Mouse (Mus musculus) embryonic facial prominence, embryonic 14.5 days (tissue): ENCODE data around the gene Mmp19. TPM values are rescaled to one million over a fixed set of nuclear protein-coding genes. Genes with fewer than 3 reads are reported as not detected.

ENCODE experiments used
- ATAC-seq: fragments of 200-750 bp; cut with Nextera tagmentation; 2 replicates; pipeline ENCODE4 v1.8.0; 2017; ENCODE audit warnings: low read depth, moderate number of reproducible peaks, moderate TSS enrichment
- DNase-seq: peaks from one replicate; pipeline ENCODE4 v3.0.0-alpha.2; 2015; ENCODE audit warnings: low spot score
- H3K27ac ChIP-seq: fragments of 300-500 bp; sonication (generic); replicated peaks from 2 replicates; pipeline ENCODE4 v1.5.1; 2014; ENCODE audit warnings: low read depth, mild to moderate bottlenecking, low read length, moderate library complexity
- H3K27me3 ChIP-seq: fragments of 300-500 bp; sonication (generic); replicated peaks from 2 replicates; pipeline ENCODE4 v1.6.1; 2014; ENCODE audit warnings: low read length; ENCODE audit not compliant: control insufficient read depth, insufficient read depth
- H3K36me3 ChIP-seq: fragments of 300-500 bp; sonication (generic); 2 replicates; pipeline ENCODE4 v1.6.1; 2014; ENCODE audit warnings: low read length, mixed read lengths; ENCODE audit not compliant: control insufficient read depth, insufficient read depth
- H3K4me1 ChIP-seq: fragments of 300-500 bp; sonication (generic); 2 replicates; pipeline ENCODE4 v1.6.1; 2014; ENCODE audit warnings: antibody characterized with exemption, low read length; ENCODE audit not compliant: control insufficient read depth, insufficient read depth
- H3K4me2 ChIP-seq: fragments of 300-500 bp; sonication (generic); 2 replicates; pipeline ENCODE4 v1.6.1; 2014; ENCODE audit warnings: low read depth, mild to moderate bottlenecking, low read length, moderate library complexity, mixed read lengths
- H3K4me3 ChIP-seq: fragments of 300-500 bp; sonication (generic); 2 replicates; pipeline ENCODE4 v1.5.1; 2014; ENCODE audit warnings: low read depth, mild to moderate bottlenecking, low read length
- H3K9ac ChIP-seq: fragments of 300-500 bp; sonication (generic); 2 replicates; pipeline ENCODE4 v1.6.1; 2014; ENCODE audit warnings: low read depth, mild to moderate bottlenecking, low read length, moderate library complexity, mixed read lengths
- H3K9me3 ChIP-seq: fragments of 300-500 bp; sonication (generic); 2 replicates; pipeline ENCODE4 v1.6.1; 2016; ENCODE audit warnings: low read length; ENCODE audit not compliant: control insufficient read depth
- WGBS: fragments of 180-500 bp; shearing (Covaris S2); extraction: QIAGEN DNeasy Blood & Tissue Kit; methylation state at CpG from one replicate; pipeline ENCODE4 v1.1.7; 2014; 5-methylcytosine and 5-hydroxymethylcytosine counted together
- polyA plus RNA-seq: library from polyadenylated mRNA; unstranded; fragments of >200 nt; fragmentation: Nextera tagmentation; extraction: Ambion mirVana; gene quantifications from 2 replicates; pipeline ENCODE4 v1.2.1, GENCODE M21; 2014

The Mmp19 gene
- polyA plus RNA-seq, 1 experiment from 2014 or later = 1.8 TPM

DNA sequence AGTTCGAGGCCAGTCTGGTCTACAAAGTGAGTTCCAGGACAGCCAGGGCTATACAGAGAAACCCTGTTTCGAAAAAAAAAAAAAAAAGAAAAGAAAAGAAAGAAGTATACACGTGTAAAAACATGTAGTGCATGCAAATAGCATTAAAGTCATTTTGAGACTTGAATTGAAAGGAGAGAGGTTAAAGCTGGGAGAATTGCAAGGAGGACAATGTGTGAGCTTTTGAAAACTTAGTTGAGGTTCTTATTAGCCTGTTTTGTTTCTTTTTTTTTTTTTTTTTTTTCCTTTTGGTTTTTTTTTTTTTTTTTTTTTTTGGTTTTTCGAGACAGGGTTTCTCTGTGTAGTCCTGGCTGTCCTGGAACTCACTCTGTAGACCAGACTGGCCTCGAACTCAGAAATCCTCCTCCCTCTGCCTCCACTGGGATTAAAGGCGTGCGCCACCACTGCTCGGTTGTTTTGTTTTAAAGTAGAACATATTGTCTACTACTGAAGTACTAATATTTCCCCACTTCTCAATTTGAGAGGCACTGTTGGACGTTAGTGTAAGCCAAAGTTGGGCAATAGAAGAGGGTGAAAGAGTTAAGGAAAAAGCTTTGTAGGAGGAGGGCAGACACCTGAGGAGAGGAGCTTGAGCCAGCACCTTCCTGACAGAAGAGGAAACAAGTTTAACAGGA is 43.6 kb upstream of the Mmp19 start:
- H3K27ac ChIP-seq = peak overlapping the region; percentile 96
- WGBS = 36% methylated on average over 9 of the region's 9 CpGs
- peak overlapping the region; percentile 58 for H3K4me3 ChIP-seq
- no peaks in the 10 kb centered on the region for H3K36me3 ChIP-seq
- peaks cover 25% of the 10 kb centered on the region; the same call in 1 of the 2 replicates for H3K4me1 ChIP-seq
- H3K9me3 ChIP-seq = no peaks in the 10 kb centered on the region
- H3K4me2 ChIP-seq = peak overlapping the region; percentile 90
- no peak for ATAC-seq
- no peaks in the 10 kb centered on the region for H3K27me3 ChIP-seq
- peak overlapping the region; percentile 88 for H3K9ac ChIP-seq
- no peak for DNase-seq

GRCm38 (mm10) chr10:128747646-128748251 is 43.0 kb upstream of the Mmp19 start, which contains the start of gene Pym1:
TSS of gene Pym1 (plus strand) at chr10:128747889.
- H3K27ac ChIP-seq = peak within 1 kb of the TSS; percentile 96
- WGBS = 2% methylated on average over 23 of the region's 36 CpGs
- H3K27me3 ChIP-seq = no peaks in the 10 kb centered on the region
- H3K9me3 ChIP-seq = no peaks in the 10 kb centered on the region
- DNase-seq (peak; percentile 92), ATAC-seq (peak; percentile 73)
- peaks cover 21% of the 10 kb centered on the region; the same call in 1 of the 2 replicates for H3K4me1 ChIP-seq
- H3K36me3 ChIP-seq = peaks cover 6% of the 10 kb centered on the region; the same call in 1 of the 2 replicates
- H3K4me3 ChIP-seq = peak within 1 kb of the TSS; percentile 58
- peak within 1 kb of the TSS; percentile 88 for H3K9ac ChIP-seq
- peak within 1 kb of the TSS; percentile 90 for H3K4me2 ChIP-seq

- WGBS = under 1% methylated on average over 35 of the region's 37 CpGs
- H3K27me3 ChIP-seq = no peaks in the 10 kb centered on the region
- H3K4me3 ChIP-seq = peak overlapping the region; percentile 58
- H3K27ac ChIP-seq = peak overlapping the region; percentile 96
- H3K36me3 ChIP-seq = peaks cover 10% of the 10 kb centered on the region
- peak; percentile 88 for ATAC-seq
- DNase-seq = peak; percentile 96
- peak overlapping the region; percentile 90 for H3K4me2 ChIP-seq
- no peaks in the 10 kb centered on the region for H3K9me3 ChIP-seq
- H3K9ac ChIP-seq = peak overlapping the region; percentile 88
- peaks cover 19% of the 10 kb centered on the region; the same call in 1 of the 2 replicates for H3K4me1 ChIP-seq
Measured at GRCm38 (mm10) chr10:128748252-128748864, 42.4 kb upstream of the Mmp19 start.

DNA sequence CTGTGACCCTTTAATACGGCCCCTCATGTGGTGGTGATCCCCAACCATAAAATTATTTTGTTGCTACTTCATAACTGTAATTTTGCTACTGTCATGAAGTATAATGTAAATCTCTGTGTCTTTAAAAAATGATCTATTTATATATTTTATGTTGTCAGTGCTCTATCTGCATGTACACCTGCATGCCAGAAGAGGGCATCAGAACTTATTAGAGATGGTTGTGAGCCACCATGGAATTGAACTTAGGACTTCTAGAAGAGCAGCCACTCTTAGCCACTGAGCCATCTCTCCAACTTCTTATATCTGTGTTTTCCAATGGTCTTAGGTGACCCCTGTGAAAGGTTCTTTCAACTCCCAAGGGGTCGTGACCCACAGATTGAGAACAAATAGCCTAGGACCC is 17.8 kb upstream of the Mmp19 start:
- H3K27ac ChIP-seq = no peak overlapping the region
- ATAC-seq (no peak), DNase-seq (peak; percentile 9)
- no peaks in the 10 kb centered on the region for H3K36me3 ChIP-seq
- H3K9ac ChIP-seq = no peak overlapping the region
- H3K4me2 ChIP-seq = no peak overlapping the region
- H3K4me1 ChIP-seq = no peaks in the 10 kb centered on the region
- H3K27me3 ChIP-seq = no peaks in the 10 kb centered on the region
- WGBS = 85% methylated on average over 2 of the region's 2 CpGs
- H3K9me3 ChIP-seq = no peaks in the 10 kb centered on the region
- no peak overlapping the region for H3K4me3 ChIP-seq

DNA sequence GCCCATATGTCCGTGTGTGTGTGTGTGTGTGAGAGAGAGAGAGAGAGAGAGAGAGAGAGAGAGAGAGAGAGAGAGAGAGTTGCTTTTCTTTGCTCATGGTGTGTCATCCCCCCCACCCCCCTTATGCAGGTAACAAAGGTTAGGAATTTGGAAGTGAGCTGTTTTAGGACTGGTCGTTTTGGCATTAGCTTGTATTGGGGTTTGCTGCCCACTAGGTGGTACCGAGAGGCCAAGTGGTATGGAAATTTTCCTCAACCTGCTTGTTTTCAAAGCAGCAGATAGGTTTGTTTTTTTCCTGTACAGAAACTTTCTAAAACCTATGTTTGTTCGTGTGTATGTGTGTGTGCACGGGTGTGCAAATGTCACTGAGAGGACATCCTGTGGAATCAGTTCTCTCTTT is 17.0 kb upstream of the Mmp19 start:
- Histone ChIP-seq H3K27me3 (no peaks in the 10 kb centered on the region), H3K36me3 (no peaks in the 10 kb centered on the region), H3K4me1 (peaks cover 2% of the 10 kb centered on the region; the same call in 1 of the 2 replicates), H3K9me3 (no peaks in the 10 kb centered on the region), H3K4me3 (no peak overlapping the region), H3K9ac (no peak overlapping the region), H3K27ac (no peak overlapping the region), H3K4me2 (no peak overlapping the region)
- no peak for DNase-seq
- WGBS = 20% methylated on average over 5 of the region's 5 CpGs
- ATAC-seq = no peak

- 87% methylated on average over 2 of the region's 2 CpGs for WGBS
- no peak overlapping the region for H3K4me2 ChIP-seq
- no peak for DNase-seq
- no peak for ATAC-seq
- no peaks in the 10 kb centered on the region for H3K27me3 ChIP-seq
- H3K9ac ChIP-seq = no peak overlapping the region
- no peak overlapping the region for H3K4me3 ChIP-seq
- H3K27ac ChIP-seq = peak overlapping the region; percentile 84
- H3K4me1 ChIP-seq = peaks cover 8% of the 10 kb centered on the region; the same call in 1 of the 2 replicates
- H3K36me3 ChIP-seq = no peaks in the 10 kb centered on the region
- H3K9me3 ChIP-seq = no peaks in the 10 kb centered on the region; the same call in 1 of the 2 replicates
Measured at GRCm38 (mm10) chr10:128778441-128778840, 12.3 kb upstream of the Mmp19 start.

GRCm38 (mm10) chr10:128779011-128779795 is 11.5 kb upstream of the Mmp19 start:
- H3K36me3 ChIP-seq = no peaks in the 10 kb centered on the region
- H3K4me3 ChIP-seq = no peak overlapping the region
- DNase-seq (peak; percentile 89), ATAC-seq (peak; percentile 94)
- peak overlapping the region; percentile 84 for H3K27ac ChIP-seq
- WGBS = 11% methylated on average over 8 of the region's 8 CpGs
- H3K9me3 ChIP-seq = peaks cover 8% of the 10 kb centered on the region
- 0 out of 2 replicates have a peak overlapping the region, but pooled peaks have one; percentile 4 for H3K4me2 ChIP-seq
- 0 out of 2 replicates have a peak overlapping the region, but pooled peaks have one; percentile 28 for H3K9ac ChIP-seq
- peaks cover 8% of the 10 kb centered on the region; the same call in 1 of the 2 replicates for H3K4me1 ChIP-seq
- no peaks in the 10 kb centered on the region for H3K27me3 ChIP-seq

DNA sequence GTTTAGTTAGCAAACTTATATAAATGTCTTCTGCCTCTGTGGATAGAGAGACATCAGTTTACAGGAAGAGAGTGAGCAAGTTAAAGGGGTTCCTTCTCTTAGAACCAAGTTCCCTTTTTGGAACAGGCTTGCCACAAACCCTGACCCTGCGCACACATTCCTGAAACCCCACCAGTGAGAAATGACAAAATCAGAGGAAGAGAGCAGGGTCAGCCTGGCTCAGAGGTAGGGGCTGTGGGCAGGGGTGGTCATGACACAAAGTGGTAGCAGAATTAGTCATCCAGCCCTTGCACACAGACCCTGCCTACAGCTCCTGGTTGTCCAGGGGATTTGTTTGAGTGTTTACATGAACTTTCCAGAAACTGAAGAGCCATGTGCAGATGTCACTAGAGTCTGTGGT is 10.5 kb upstream of the Mmp19 start:
- no peak overlapping the region; the same call in 1 of the 2 replicates for H3K27ac ChIP-seq
- H3K4me1 ChIP-seq = peaks cover 8% of the 10 kb centered on the region; the same call in 1 of the 2 replicates
- DNase-seq (no peak), ATAC-seq (no peak)
- H3K36me3 ChIP-seq = no peaks in the 10 kb centered on the region
- peaks cover 13% of the 10 kb centered on the region for H3K9me3 ChIP-seq
- H3K4me2 ChIP-seq = no peak overlapping the region
- 86% methylated on average over 1 of the region's 1 CpGs for WGBS
- no peak overlapping the region for H3K4me3 ChIP-seq
- no peaks in the 10 kb centered on the region for H3K27me3 ChIP-seq
- H3K9ac ChIP-seq = no peak overlapping the region
